Mouse (Mus musculus) cerebellum, adult 11 months (tissue): ENCODE results near the gene Tspan11.
A peak's percentile ranks its signal among the peaks of the same experiment; 100 is the strongest.

Experiments used
- DNase-seq: peaks from one replicate; pipeline ENCODE4 v3.0.0; 2022

Gene Tspan11

GRCm38 (mm10) chr6:127992993-127993392 lies 105.6 kb downstream of the Tspan11 start:
- no peak for DNase-seq

- DNase-seq, result no peak
Measured at GRCm38 (mm10) chr6:127996928-127997327, 109.5 kb downstream of the Tspan11 start.

- DNase-seq, result peak; percentile 83
Measured at GRCm38 (mm10) chr6:127999118-127999517, 111.7 kb downstream of the Tspan11 start.

DNA sequence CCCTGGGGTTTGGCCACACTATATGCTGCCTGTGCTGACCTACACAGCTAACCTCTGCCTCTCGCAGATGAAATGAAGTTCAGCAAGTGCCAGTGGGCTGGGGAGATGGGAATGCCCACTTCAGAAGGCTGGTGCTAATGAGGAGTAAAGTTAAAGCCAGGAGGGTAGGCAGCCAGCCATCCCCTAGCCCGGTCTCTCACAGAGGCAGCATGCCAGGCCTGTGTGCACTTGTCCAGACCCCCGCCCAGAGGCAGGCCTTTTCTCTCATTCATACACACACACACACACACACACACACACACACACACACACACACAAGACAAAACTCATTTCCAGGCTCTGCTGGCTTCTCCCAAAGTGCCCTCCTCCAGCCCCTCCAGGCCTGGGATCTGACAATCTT lies 113.4 kb downstream of the Tspan11 start:
- no peak for DNase-seq

DNA sequence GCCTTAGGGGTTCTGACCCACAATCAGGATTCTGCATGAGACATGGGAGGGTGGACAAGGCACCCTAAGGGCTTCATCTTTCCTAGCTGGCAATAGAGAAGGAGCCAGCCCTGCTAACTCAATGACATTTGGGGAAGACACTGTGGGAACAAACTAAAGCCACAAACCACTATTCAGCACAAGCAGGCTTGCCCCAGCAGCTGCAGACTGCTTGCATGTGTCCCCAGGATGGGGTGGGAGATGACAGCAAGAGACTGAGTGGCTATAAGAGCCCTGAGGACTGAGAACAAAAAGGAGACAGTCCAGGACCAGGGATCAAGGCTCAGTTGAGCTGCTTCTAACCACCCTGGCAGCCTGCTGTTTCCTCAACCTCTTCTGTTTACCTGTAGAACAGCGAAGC lies 114.2 kb downstream of the Tspan11 start:
- DNase-seq, result no peak

DNA sequence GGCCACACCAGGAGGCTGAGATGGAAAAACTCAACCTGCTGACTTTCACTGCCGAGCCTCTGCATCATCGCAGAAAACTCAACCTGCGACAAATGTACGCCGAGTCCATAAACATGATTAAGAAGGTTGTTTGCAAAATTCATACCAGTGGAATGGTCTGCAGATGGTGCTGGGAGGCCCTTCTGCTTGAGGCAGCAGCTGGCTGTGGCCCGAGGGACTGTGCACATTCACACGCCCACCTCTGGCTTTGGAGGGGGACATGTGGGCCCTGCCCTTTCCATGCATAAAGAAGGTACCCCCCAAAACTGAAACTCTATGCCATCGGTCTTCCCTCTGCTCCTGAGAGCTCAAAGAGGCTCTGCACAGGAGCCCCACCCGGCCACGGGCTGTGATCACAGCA lies 114.7 kb downstream of the Tspan11 start:
- no peak for DNase-seq

DNA sequence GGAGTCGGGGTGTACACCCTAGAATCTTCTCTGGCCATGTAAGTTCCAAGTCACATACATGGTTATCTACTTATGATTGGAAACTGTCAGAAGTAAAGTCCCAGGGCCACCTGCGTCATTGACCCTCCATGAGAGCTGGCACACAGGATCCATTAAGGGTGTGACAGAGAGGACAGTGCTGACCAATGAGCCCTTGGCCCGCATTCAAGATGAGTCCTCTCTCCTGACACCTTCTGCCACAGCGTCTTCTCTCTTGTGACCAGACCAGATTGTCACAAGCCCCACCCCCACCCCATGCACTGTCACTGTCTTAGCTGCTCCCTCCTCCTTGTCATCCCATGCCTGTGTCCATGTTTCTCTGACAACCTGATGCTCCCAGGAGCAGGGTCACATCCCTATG lies 115.3 kb downstream of the Tspan11 start:
- no peak for DNase-seq

- DNase-seq, result no peak
Measured at GRCm38 (mm10) chr6:128003542-128003941, 116.2 kb downstream of the Tspan11 start.
